Mouse (Mus musculus) cerebellum, adult 2 months (tissue): ENCODE data around the gene Crat. TPM values are rescaled to one million over a fixed set of nuclear protein-coding genes. Genes with fewer than 3 reads are reported as not detected.

Source experiments
- DNase-seq, 2 experiments: peaks; one replicate each; pipeline ENCODE4 v3.0.0; 2021
- H3K27ac ChIP-seq: fragments of 200-500 bp; 2 replicates; pipeline ENCODE4 v1.5.1; 2012; ENCODE audit warnings: low read length, control low read depth, inconsistent platforms; ENCODE audit not compliant: insufficient read depth
- H3K27me3 ChIP-seq: fragments of 200-500 bp; 2 replicates; pipeline ENCODE4 v1.6.1; 2012; ENCODE audit warnings: inconsistent platforms, mild to moderate bottlenecking, low read length, moderate library complexity; ENCODE audit not compliant: control insufficient read depth, insufficient read depth
- H3K4me1 ChIP-seq: fragments of 200-500 bp; 2 replicates; pipeline ENCODE4 v1.6.1; 2011; ENCODE audit warnings: low read length; ENCODE audit not compliant: control insufficient read depth, insufficient read depth
- H3K4me3 ChIP-seq: fragments of 200-500 bp; replicated peaks from 2 replicates; pipeline ENCODE3; 2011; ENCODE audit warnings: mild to moderate bottlenecking, low read depth, low read length, control low read depth; ENCODE audit not compliant: insufficient read depth
- CTCF ChIP-seq: fragments of 200-500 bp; IDR thresholded peaks from 2 replicates; pipeline ENCODE4 v1.5.1; 2011; ENCODE audit warnings: low read depth, mild to moderate bottlenecking, control low read depth, low read length, moderate library complexity, borderline replicate concordance; ENCODE audit not compliant: insufficient read depth
- POLR2A ChIP-seq: fragments of 200-500 bp; IDR thresholded peaks from 2 replicates; pipeline ENCODE4 v1.6.1; 2011; ENCODE audit warnings: low read length, control low read depth, borderline replicate concordance; ENCODE audit not compliant: insufficient read depth
- WGBS: fragments of 180-500 bp; shearing (Covaris S2); methylation state at CpG from one replicate; pipeline ENCODE4 v1.1.7; 2018; 5-methylcytosine and 5-hydroxymethylcytosine counted together
- polyA plus RNA-seq: library from polyadenylated mRNA; depleted of rRNA; stranded (reverse); fragments of >200 nt; gene quantifications from 2 replicates; pipeline ENCODE4 v1.2.3, GENCODE M21; 2012

Gene Crat
- polyA plus RNA-seq, 1 experiment, result 50.9 TPM

DNA sequence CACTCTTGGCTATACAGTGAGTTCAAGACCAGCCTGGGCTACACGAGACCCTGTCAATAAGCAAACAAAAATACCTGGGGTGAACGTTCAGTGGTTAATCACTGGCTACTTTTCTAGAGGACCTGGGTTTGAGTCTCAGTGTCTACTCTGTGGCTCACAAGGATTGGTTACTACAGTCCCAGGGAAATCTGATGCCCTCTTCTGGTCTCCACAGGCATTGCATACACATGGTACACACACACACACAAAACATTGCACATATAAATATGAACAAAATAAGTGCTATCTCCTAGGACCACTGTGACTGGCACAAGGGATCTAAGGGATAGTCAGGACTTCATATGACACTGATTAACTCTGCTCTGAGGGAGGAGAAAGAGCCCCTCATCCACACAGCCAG lies 26.6 kb downstream of the Crat start:
- no peaks in the 10 kb centered on the region for H3K27me3 ChIP-seq
- TF ChIP-seq POLR2A (no peak), CTCF (no peak)
- no peak overlapping the region for H3K4me3 ChIP-seq
- DNase-seq, result no peak
- H3K27ac ChIP-seq, result no peak overlapping the region
- 93% methylated on average over 2 of the region's 2 CpGs for WGBS
- H3K4me1 ChIP-seq, result peaks cover 7% of the 10 kb centered on the region

DNA sequence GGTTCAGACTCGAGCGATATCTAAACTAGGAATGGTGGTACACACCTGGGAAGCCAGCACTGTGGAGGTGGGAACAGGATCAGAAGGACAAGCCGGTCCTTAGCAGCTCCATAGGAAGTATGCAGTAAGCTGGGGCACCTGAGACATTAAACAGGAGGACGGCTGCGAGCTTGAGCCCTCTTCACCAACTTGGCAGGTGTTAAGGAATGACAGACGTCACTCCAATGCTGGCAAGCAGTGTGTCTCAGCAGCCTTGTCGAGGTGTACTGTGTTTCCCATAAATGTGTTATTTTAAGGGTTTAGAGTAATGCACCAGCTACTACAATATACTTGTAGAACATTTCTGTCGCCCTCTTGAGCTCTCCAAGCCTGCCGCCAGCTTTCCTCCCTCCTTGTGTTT lies 28.7 kb downstream of the Crat start:
- DNase-seq, result no peak
- no peaks in the 10 kb centered on the region for H3K4me1 ChIP-seq
- no peak for TF ChIP-seq CTCF
- H3K27ac ChIP-seq, result no peak overlapping the region
- H3K4me3 ChIP-seq, result no peak overlapping the region
- H3K27me3 ChIP-seq, result no peaks in the 10 kb centered on the region
- WGBS, result 64% methylated on average over 9 of the region's 9 CpGs

DNA sequence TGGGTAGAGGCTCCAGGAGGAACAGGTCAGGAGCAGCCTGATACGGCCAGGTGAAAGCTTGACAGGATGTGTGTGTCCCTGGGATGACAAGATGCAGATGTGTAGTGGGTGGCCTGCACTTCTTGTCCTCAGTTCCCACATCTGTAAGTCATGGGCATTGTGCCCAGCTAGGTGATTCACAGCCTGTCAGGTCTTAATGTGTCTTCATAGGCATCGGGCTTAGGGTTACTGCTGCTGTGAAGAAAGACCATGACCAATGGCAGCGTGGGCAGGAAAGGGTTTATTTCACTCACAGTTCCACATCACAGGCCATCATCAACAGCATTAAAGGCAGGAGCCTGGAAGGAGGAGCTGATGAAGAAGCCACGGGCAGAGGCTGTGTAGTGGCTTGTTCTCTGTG lies 30.0 kb downstream of the Crat start:
- TF ChIP-seq POLR2A (no peak), CTCF (no peak)
- H3K4me1 ChIP-seq, result no peaks in the 10 kb centered on the region
- H3K27me3 ChIP-seq, result no peaks in the 10 kb centered on the region
- H3K4me3 ChIP-seq, result no peak overlapping the region
- WGBS, result 72% methylated on average over 4 of the region's 4 CpGs
- DNase-seq, result no peak
- H3K27ac ChIP-seq, result no peak overlapping the region

GRCm38 (mm10) chr2:30384814-30385213 lies 30.8 kb downstream of the Crat start:
- Histone ChIP-seq H3K27me3 (no peaks in the 10 kb centered on the region), H3K4me3 (no peak overlapping the region), H3K4me1 (no peaks in the 10 kb centered on the region), H3K27ac (no peak overlapping the region)
- WGBS, result 37% methylated on average over 5 of the region's 5 CpGs
- no peak for DNase-seq
- TF ChIP-seq CTCF, result no peak
- no peak for TF ChIP-seq POLR2A

DNA sequence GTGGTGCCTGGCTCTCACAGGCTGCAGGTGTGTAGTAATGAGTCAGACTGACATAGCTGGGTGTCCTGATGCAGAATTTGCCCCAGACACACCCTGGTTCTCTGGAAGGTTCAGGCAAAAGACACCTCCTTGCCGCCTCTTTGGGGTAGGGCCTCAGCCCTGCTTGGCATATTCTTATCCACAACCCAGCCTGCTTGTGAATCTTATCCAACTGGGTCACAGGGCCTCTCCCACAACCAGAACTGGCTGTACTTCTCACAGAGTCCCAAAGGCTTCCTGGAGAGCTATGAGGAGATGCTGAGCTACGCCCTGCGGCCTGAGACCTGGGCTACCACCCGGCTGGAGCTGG lies 34.3 kb downstream of the Crat start:
- no peak for TF ChIP-seq CTCF
- TF ChIP-seq POLR2A, result no peak
- no peaks in the 10 kb centered on the region for H3K4me1 ChIP-seq
- 90% methylated on average over 4 of the region's 4 CpGs for WGBS
- H3K27me3 ChIP-seq, result no peaks in the 10 kb centered on the region
- H3K27ac ChIP-seq, result no peak overlapping the region
- DNase-seq, result no peak
- H3K4me3 ChIP-seq, result no peak overlapping the region

DNA sequence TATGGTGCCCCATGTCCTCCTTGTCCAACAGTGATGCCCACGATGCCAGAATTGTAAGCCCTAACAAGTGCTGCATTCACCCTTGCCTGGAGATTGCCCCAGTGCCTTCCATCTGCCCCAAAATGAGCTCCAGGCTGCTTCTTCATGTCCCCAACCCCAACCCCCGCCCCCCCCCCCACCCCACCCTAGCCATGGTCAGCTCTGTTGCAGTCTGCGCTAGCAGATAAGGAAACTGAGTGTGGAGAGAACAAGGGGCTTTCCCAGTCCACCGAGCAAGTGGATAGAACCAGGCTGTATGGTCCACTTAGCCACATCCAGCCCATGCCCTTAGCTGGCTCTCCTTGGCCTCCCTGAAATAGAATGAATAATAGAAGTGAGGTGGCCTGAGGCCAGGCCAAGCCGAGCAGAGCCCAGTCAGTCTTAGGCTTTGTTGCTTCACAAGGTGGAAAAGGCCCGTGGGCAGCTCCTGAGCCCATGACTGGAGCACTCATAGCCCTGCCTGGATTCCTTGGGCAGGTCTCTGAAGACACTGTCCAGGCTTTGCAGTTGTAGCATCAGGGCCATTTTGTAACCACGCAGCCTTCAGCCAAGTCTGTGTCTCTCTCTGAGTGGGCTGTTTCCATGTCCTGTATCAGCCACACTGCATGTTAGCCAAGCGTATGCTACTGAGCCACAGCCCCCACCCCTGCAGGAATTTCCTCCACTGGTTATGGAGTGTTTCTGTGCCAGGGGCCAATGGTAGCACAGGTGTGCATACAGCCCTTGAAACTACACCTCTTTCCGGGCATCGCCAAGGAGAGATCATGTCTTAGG lies 34.8 kb downstream of the Crat start:
- TF ChIP-seq POLR2A, result no peak
- TF ChIP-seq CTCF, result no peak
- 80% methylated on average over 10 of the region's 10 CpGs for WGBS

DNA sequence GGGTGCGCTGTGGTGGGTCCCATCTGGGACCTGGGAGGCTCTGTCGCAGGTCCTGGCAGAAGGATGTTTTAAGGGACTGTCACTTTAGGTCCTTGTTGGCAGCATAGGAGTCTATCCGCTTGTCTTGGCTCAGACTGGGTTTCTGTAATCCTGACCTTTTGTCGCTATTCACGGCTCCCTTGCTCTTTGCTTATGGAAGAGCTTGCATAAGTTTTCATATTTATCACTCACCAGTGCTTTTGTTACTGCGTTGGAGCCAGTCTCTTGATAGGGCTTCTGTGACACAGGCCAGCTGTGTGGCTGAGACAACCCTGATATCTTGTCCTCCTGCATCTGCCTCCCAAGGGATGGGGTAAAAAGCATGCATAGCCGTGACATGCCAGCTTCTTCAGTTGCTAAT lies 36.3 kb downstream of the Crat start:
- no peak overlapping the region for H3K4me3 ChIP-seq
- H3K27me3 ChIP-seq, result no peaks in the 10 kb centered on the region
- no peak for DNase-seq
- 74% methylated on average over 7 of the region's 7 CpGs for WGBS
- H3K4me1 ChIP-seq, result no peaks in the 10 kb centered on the region
- no peak for TF ChIP-seq POLR2A
- no peak for TF ChIP-seq CTCF
- no peak overlapping the region for H3K27ac ChIP-seq

More for the DNA sequence above, 34.8 kb downstream of the Crat start:
- H3K4me1 ChIP-seq, result no peaks in the 10 kb centered on the region
- H3K4me3 ChIP-seq, result no peak overlapping the region
- no peak overlapping the region for H3K27ac ChIP-seq
- no peaks in the 10 kb centered on the region for H3K27me3 ChIP-seq
- no peak for DNase-seq

- H3K27ac ChIP-seq, result no peak overlapping the region
- WGBS, result 63% methylated on average over 5 of the region's 5 CpGs
- no peak for DNase-seq
- no peak overlapping the region for H3K4me3 ChIP-seq
- TF ChIP-seq POLR2A, result no peak
- no peak for TF ChIP-seq CTCF
- H3K27me3 ChIP-seq, result no peaks in the 10 kb centered on the region
- H3K4me1 ChIP-seq, result no peaks in the 10 kb centered on the region
These were observed 37.9 kb downstream of the Crat start for GRCm38 (mm10) chr2:30377721-30378120.
